Mouse (Mus musculus) brain, embryonic 14.5 days (tissue): ENCODE results near the gene Sept5.

Experiments used
- CTCF ChIP-seq: fragments of 200-500 bp; IDR thresholded peaks from 2 replicates; pipeline ENCODE4 v1.5.1; 2012; ENCODE audit warnings: inconsistent platforms, mild to moderate bottlenecking, moderate library complexity, borderline replicate concordance; ENCODE audit not compliant: insufficient read depth, insufficient read length; ENCODE audit errors: extremely low read depth
- POLR2A ChIP-seq: fragments of 200-500 bp; IDR thresholded peaks from 2 replicates; pipeline ENCODE4 v1.6.1; 2012; ENCODE audit warnings: mild to moderate bottlenecking, inconsistent platforms, borderline replicate concordance; ENCODE audit not compliant: poor library complexity, insufficient read depth, insufficient read length, severe bottlenecking; ENCODE audit errors: extremely low read depth

DNA sequence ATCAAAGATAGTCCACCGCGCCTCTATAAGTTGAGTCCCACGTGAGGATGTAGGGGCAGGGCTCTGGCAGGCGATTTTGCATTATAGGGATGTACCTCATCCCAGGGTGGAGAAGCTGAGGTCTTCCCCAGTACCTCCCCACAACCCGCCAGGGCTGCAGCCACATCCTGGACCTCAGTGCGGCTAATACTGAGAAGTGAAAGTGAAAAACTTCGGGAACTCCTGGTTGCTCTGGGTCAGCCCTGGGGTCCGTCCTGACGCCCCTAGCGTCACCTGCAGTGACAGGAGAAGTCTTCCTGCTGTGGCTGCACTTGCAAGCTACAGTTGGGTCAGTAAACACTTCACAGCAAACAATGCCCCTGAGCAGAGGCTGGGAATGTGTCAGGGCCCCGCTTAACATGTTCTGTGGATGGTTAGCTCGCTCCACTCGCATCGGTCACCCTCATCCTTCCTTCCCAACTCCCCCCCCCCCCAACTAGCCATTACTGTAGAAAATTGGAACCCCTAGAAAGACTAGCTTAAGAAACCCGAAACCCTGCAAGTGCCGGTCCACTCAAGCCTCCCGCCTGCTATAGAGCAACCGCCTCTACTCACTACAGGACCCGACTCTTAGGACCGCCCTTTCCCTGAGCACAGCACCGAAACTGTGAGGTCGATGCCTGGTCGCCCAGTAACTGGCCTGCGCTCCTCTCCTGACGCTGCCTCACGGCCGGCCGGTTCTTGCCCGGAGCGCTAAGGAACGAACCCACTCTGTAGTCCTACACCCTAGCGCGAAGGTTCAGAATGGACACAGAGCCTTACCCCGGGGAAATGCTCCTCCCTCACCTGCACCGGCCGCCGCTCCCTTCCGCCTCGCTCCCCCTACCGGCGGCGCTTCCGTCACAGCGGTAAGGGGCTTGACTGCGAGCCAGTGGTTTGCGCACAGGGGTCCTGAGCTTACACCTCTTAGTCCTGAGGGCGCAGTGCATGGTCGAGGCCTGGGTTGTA, 39.7 kb downstream of the Sept5 start, which contains the start of gene Tbx1:
- TF ChIP-seq POLR2A = no peak
- TF ChIP-seq CTCF = peak; percentile 43; the same call in 1 of the 2 replicates
